Mouse (Mus musculus) megakaryocyte, embryonic 14.5 days (primary cell): Measurements from ENCODE around the gene Serpinb6a.

ENCODE experiments used
- FLI1 ChIP-seq: IDR thresholded peaks from 2 replicates; pipeline ENCODE4 v1.6.1; 2012; ENCODE audit warnings: low read length, inconsistent platforms, mixed read lengths
- GATA1 ChIP-seq: IDR thresholded peaks from 3 replicates; pipeline ENCODE4 v1.6.1; 2012; ENCODE audit warnings: mixed read lengths, low read length, inconsistent platforms, borderline replicate concordance

- no peak for TF ChIP-seq GATA1
- no peak for TF ChIP-seq FLI1
Measured at GRCm38 (mm10) chr13:34038901-34039341, 36.3 kb upstream of the Serpinb6a start.
